11 mouse cellular contexts compared by ENCODE assay signal in genomic region chr2:29191216-29192215, GRCm38 (mm10).
DNase-seq lines count a peak whose midpoint lies in the region; ATAC-seq and TF ChIP-seq lines count a peak whose summit lies in the region.
"Had no signal": no experiment of that assay in that cellular context is flagged by ENCODE, and none has a peak within 500 bp of the region (broad histone marks: within the 10 kb centered on the region; RNA-seq: fewer than 3 reads in every experiment).

No protein-coding gene starts in this region.

- H3K27ac ChIP-seq in layer of hippocampus, adult 2 months, result no peak overlapping the region
- H3K27ac ChIP-seq in left cerebral cortex, adult 2 months, result no peak overlapping the region
- H3K27ac ChIP-seq: forebrain, embryonic 10.5 days; liver, embryonic 14.5 days; macrophage had no signal

- H3K4me3 ChIP-seq in layer of hippocampus, adult 2 months, result no peak overlapping the region
- H3K4me3 ChIP-seq in left cerebral cortex, adult 2 months, result no peak overlapping the region
- H3K4me3 ChIP-seq: forebrain, embryonic 10.5 days had no signal

- intact Hi-C loops in left cerebral cortex, adult 2 months (cut with DNase I), result no loop called here

- peak; percentile 48 for ATAC-seq in monocyte, adult 5-6 weeks (replicated peaks; ENCODE audit: insufficient number of reproducible peaks, low FRiP score, low TSS enrichment, poor library complexity, severe bottlenecking)

- TF ChIP-seq CTCF in layer of hippocampus, adult 2 months (conservative IDR thresholded peaks at IDR 0.05), result 0 out of 2 replicates have a peak, but pooled peaks have one; percentile 8
- TF ChIP-seq CTCF in left cerebral cortex, adult 2 months (IDR thresholded peaks at IDR 0.05), result no peak; the same call in 1 of the 2 replicates

- peak; percentile 27 for DNase-seq in adrenal gland, postnatal 14 days
- DNase-seq in adrenal gland, adult (ENCODE audit: inconsistent age in 2 of 2, low spot score in 1 of 2), result no peak
- no peak for DNase-seq in layer of hippocampus, adult 2 months (ENCODE audit: low spot score in 2 of 2)
- DNase-seq in layer of hippocampus, postnatal 10 days (ENCODE audit: low spot score in 2 of 2), result no peak
- DNase-seq in kidney, adult 9 months, result peak; percentile 45
- DNase-seq in left cerebral cortex, adult 2 months (ENCODE audit: extremely low spot score in 1 of 2, low spot score in 2 of 2), result no peak
- DNase-seq in adrenal gland, postnatal 36 days, result no peak

Comparison
In these comparisons a context has a peak if more than half of its experiments do, and no peak if none do; other contexts are left out.
1. DNase-seq: peak in adrenal gland, postnatal 14 days (single experiment) and kidney, adult 9 months (single experiment); none in adrenal gland, adult (0 of 2), layer of hippocampus, adult 2 months (0 of 2), layer of hippocampus, postnatal 10 days (0 of 2), left cerebral cortex, adult 2 months (0 of 2) and adrenal gland, postnatal 36 days (0 of 2).